Mouse (Mus musculus) E14TG2a.4 (cell line): Measurements from ENCODE around the gene Fbxw4.

Experiments used
- CTCF ChIP-seq: conservative IDR thresholded peaks from 2 replicates; pipeline ENCODE4 v1.5.1; 2014; ENCODE audit warnings: low read length
- NANOG ChIP-seq: IDR thresholded peaks from 2 replicates; pipeline ENCODE4 v1.6.1; 2014; ENCODE audit warnings: borderline replicate concordance, low read length, mixed read lengths

- TF ChIP-seq CTCF (peak; percentile 74), NANOG (no peak)
Observed at GRCm38 (mm10) chr19:45537505-45537904, 122.6 kb downstream of the Fbxw4 start.
